In genomic region chr10:82758368-82758767, GRCm38 (mm10) we compare ENCODE assay signal across 25 mouse cellular contexts. TPM values are rescaled to one million over a fixed set of nuclear protein-coding genes. Genes with fewer than 3 reads are reported as not detected.
DNase-seq lines count a peak whose midpoint lies in the region; ATAC-seq and TF ChIP-seq lines count a peak whose summit lies in the region.
"Had no signal": no experiment of that assay in that cellular context is flagged by ENCODE, and none has a peak within 500 bp of the region (broad histone marks: within the 10 kb centered on the region; RNA-seq: fewer than 3 reads in every experiment).

No protein-coding gene starts in this region.

- ATAC-seq in forebrain, embryonic 15.5 days (replicated peaks): no peak
- no peak for ATAC-seq in liver, embryonic 12.5 days
- peak; percentile 46 for ATAC-seq in forebrain, postnatal 0 days
- no peak for ATAC-seq in activated CD4-positive, CD25-positive, alpha-beta regulatory T cell, adult 4 months
- ATAC-seq: inflammation-experienced regulatory T-cells, adult 6 months; lung, postnatal 0 days had no signal

- H3K27me3 ChIP-seq in forebrain, embryonic 15.5 days: no peaks in the 10 kb centered on the region
- no peaks in the 10 kb centered on the region for H3K27me3 ChIP-seq in forebrain, embryonic 10.5 days (ENCODE audit: poor library complexity, severe bottlenecking)
- H3K27me3 ChIP-seq in liver, embryonic 12.5 days (replicated peaks): no peaks in the 10 kb centered on the region
- no peaks in the 10 kb centered on the region for H3K27me3 ChIP-seq in forebrain, postnatal 0 days (ENCODE audit: insufficient read depth, low read length)
- H3K27me3 ChIP-seq: embryonic facial prominence, embryonic 15.5 days; hindbrain, embryonic 12.5 days; midbrain, embryonic 12.5 days; neural tube, embryonic 12.5 days had no signal

- no peak for DNase-seq in forebrain, embryonic 10.5 days (ENCODE audit: extremely low spot score, low spot score)
- DNase-seq in liver: no peak
- DNase-seq in forebrain, postnatal 0 days: peak; percentile 22
- no peak for DNase-seq in urinary bladder, adult 18-20 months (ENCODE audit: low spot score in 2 of 2)
- DNase-seq: adrenal gland, adult 2 months; cerebellum, adult 2 months; gastrocnemius, postnatal 25 days; heart, adult 18-20 months; kidney, adult 18-20 months; layer of hippocampus, adult 9-11 months; retina, postnatal 1 day; right cerebral cortex, postnatal 25 days; spleen, adult 18-20 months had no signal

- TF ChIP-seq CTCF in forebrain, postnatal 0 days (IDR thresholded peaks at IDR 0.05; ENCODE audit: low read depth): no peak

- H3K36me3 ChIP-seq in forebrain, embryonic 15.5 days: peaks cover 57% of the 10 kb centered on the region
- H3K36me3 ChIP-seq in forebrain, embryonic 10.5 days (replicated peaks): peaks cover 83% of the 10 kb centered on the region
- peaks cover 81% of the 10 kb centered on the region for H3K36me3 ChIP-seq in liver, embryonic 12.5 days
- H3K36me3 ChIP-seq in forebrain, postnatal 0 days (ENCODE audit: insufficient read depth): peaks cover 44% of the 10 kb centered on the region

- 64% methylated on average over 6 of the region's 6 CpGs for WGBS in forebrain, embryonic 15.5 days
- 94% methylated on average over 6 of the region's 6 CpGs for WGBS in forebrain, embryonic 10.5 days
- WGBS in liver, embryonic 12.5 days (ENCODE audit: insufficient replicate concordance): 78% methylated on average over 6 of the region's 6 CpGs
- WGBS in forebrain, postnatal 0 days: 48% methylated on average over 6 of the region's 6 CpGs

- no peaks in the 10 kb centered on the region for H3K9me3 ChIP-seq in forebrain, embryonic 15.5 days
- no peaks in the 10 kb centered on the region for H3K9me3 ChIP-seq in forebrain, embryonic 10.5 days
- no peaks in the 10 kb centered on the region for H3K9me3 ChIP-seq in liver, embryonic 12.5 days (replicated peaks)
- no peaks in the 10 kb centered on the region for H3K9me3 ChIP-seq in forebrain, postnatal 0 days (ENCODE audit: low read length)
- H3K9me3 ChIP-seq: embryonic facial prominence, embryonic 15.5 days; hindbrain, embryonic 12.5 days; midbrain, embryonic 12.5 days; neural tube, embryonic 12.5 days had no signal

- H3K4me1 ChIP-seq in forebrain, embryonic 15.5 days: peaks cover 62% of the 10 kb centered on the region
- peaks cover 39% of the 10 kb centered on the region for H3K4me1 ChIP-seq in forebrain, embryonic 10.5 days
- peaks cover 63% of the 10 kb centered on the region for H3K4me1 ChIP-seq in liver, embryonic 12.5 days
- H3K4me1 ChIP-seq in forebrain, postnatal 0 days (ENCODE audit: insufficient read depth): peaks cover 18% of the 10 kb centered on the region

- H3K27ac ChIP-seq in forebrain, embryonic 15.5 days (replicated peaks): peak overlapping the region; percentile 70
- H3K27ac ChIP-seq in forebrain, embryonic 10.5 days: no peak overlapping the region
- peak overlapping the region; percentile 47; the same call in 1 of the 2 replicates for H3K27ac ChIP-seq in liver, embryonic 12.5 days
- H3K27ac ChIP-seq in forebrain, postnatal 0 days (ENCODE audit: low read depth, low read length): no peak overlapping the region
- H3K27ac ChIP-seq: embryonic facial prominence, embryonic 15.5 days; hindbrain, embryonic 12.5 days; kidney, postnatal 0 days; limb, embryonic 10.5 days; liver, embryonic 14.5 days; midbrain, embryonic 12.5 days; neural tube, embryonic 12.5 days had no signal

- H3K4me3 ChIP-seq in forebrain, embryonic 15.5 days: no peak overlapping the region
- H3K4me3 ChIP-seq in forebrain, embryonic 10.5 days: no peak overlapping the region
- no peak overlapping the region for H3K4me3 ChIP-seq in liver, embryonic 12.5 days
- H3K4me3 ChIP-seq in forebrain, postnatal 0 days (ENCODE audit: low read depth, low read length): no peak overlapping the region
- H3K4me3 ChIP-seq: embryonic facial prominence, embryonic 15.5 days; hindbrain, embryonic 12.5 days; limb, embryonic 10.5 days; midbrain, embryonic 12.5 days; neural tube, embryonic 12.5 days had no signal

- H3K9ac ChIP-seq in forebrain, embryonic 15.5 days (replicated peaks): no peak overlapping the region
- no peak overlapping the region for H3K9ac ChIP-seq in liver, embryonic 12.5 days
- H3K9ac ChIP-seq in forebrain, postnatal 0 days: no peak overlapping the region
- H3K9ac ChIP-seq: embryonic facial prominence, embryonic 15.5 days; hindbrain, embryonic 12.5 days; liver, embryonic 14.5 days; midbrain, embryonic 12.5 days; neural tube, embryonic 12.5 days had no signal

- 0 out of 2 replicates have a peak overlapping the region, but pooled peaks have one; percentile 2 for H3K4me2 ChIP-seq in forebrain, embryonic 15.5 days (replicated peaks)
- no peak overlapping the region for H3K4me2 ChIP-seq in liver, embryonic 12.5 days
- no peak overlapping the region for H3K4me2 ChIP-seq in forebrain, postnatal 0 days (ENCODE audit: low read depth)
- H3K4me2 ChIP-seq: embryonic facial prominence, embryonic 15.5 days; hindbrain, embryonic 12.5 days; midbrain, embryonic 12.5 days; neural tube, embryonic 12.5 days had no signal

RNA-seq across cellular contexts. Expression of gene Nfyb, which starts 5.6 kb away (rescaled TPM):
- 62.5 and 67.4 TPM in 2 replicates for polyA plus RNA-seq in forebrain, embryonic 15.5 days (2015; fragmentation: Nextera tagmentation; extraction: Ambion mirVana)
- polyA plus RNA-seq in forebrain, embryonic 10.5 days (2016; fragmentation: Nextera tagmentation; extraction: Ambion mirVana): 63.8 and 64.3 TPM in 2 replicates
- 39.4 and 40.4 TPM in 2 replicates for polyA plus RNA-seq in liver, embryonic 12.5 days (2016; fragmentation: Nextera tagmentation; extraction: Ambion mirVana)
- 69.2 and 78.1 TPM in 2 replicates for total RNA-seq in forebrain, postnatal 0 days (2014; rRNA removed)
- polyA plus RNA-seq in forebrain, postnatal 0 days (2015; fragmentation: Nextera tagmentation; extraction: Ambion mirVana): 32.4 and 34.2 TPM in 2 replicates
- 10 to 100 TPM; 78.3 to 81.3 TPM for polyA plus RNA-seq in activated CD4-positive, CD25-positive, alpha-beta regulatory T cell, adult 4 months (2017; shearing (Covaris generic))

Comparison
In these comparisons a context has a peak if more than half of its experiments do, and no peak if none do; other contexts are left out.
1. H3K27ac ChIP-seq: peak in forebrain, embryonic 15.5 days (single experiment) and liver, embryonic 12.5 days (single experiment); none in forebrain, embryonic 10.5 days (single experiment) and forebrain, postnatal 0 days (single experiment).